Mouse (Mus musculus): Measurements from ENCODE around the gene Emilin2. TPM values are rescaled to one million over a fixed set of nuclear protein-coding genes. Genes with fewer than 3 reads are reported as not detected.

Emilin2 gene
- polyA plus RNA-seq, 1 experiment from 2014 or later, result 12.0 TPM

DNA sequence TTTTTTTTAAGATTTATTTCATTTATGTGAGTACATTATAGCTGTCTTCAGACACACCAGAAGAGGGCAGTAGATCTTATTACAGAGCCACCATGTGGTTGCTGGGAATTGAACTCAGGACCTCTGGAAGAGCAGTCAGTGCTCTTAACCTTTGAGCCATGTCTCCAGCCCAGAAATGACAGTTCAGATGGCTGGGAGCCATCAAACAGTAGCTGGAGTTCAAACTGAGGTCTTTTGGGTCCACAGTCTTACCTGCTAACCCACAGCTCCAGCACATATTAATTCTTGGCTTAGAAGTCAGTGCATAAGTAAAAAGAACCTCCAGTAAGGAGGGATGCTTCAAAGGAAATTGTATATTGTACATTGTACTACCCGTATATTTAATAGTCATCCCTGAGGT lies 102.9 kb downstream of the Emilin2 start:
- DNase-seq (no peak), ATAC-seq (no peak)
- no peaks in the 10 kb centered on the region for H3K27me3 ChIP-seq (ENCODE audit: insufficient read depth, low read length)
- no peak overlapping the region for H3K4me3 ChIP-seq (ENCODE audit: low read depth, low read length)
- H3K27ac ChIP-seq (ENCODE audit: low read depth), result peak overlapping the region; percentile 52; the same call in 1 of the 2 replicates
- H3K4me1 ChIP-seq (ENCODE audit: insufficient read depth), result peaks cover 47% of the 10 kb centered on the region
- no peak for TF ChIP-seq EP300 (IDR thresholded peaks at IDR 0.05; ENCODE audit: low read depth)
- TF ChIP-seq CTCF (IDR thresholded peaks at IDR 0.05; ENCODE audit: low read depth), result no peak
- H3K9me3 ChIP-seq (ENCODE audit: low read length), result no peaks in the 10 kb centered on the region
- 91% methylated on average over 1 of the region's 1 CpGs for WGBS (ENCODE audit: insufficient replicate concordance)
- H3K36me3 ChIP-seq (replicated peaks; ENCODE audit: insufficient read depth, low read length), result peaks cover 9% of the 10 kb centered on the region
- no peak overlapping the region for H3K9ac ChIP-seq (replicated peaks)
- peak overlapping the region; percentile 57; the same call in 1 of the 2 replicates for H3K4me2 ChIP-seq (ENCODE audit: low read depth, low read length)

- H3K4me2 ChIP-seq (ENCODE audit: low read depth, low read length), result peak overlapping the region; percentile 57
- H3K9ac ChIP-seq (replicated peaks), result no peak overlapping the region
- TF ChIP-seq CTCF (IDR thresholded peaks at IDR 0.05; ENCODE audit: low read depth) (no peak), EP300 (IDR thresholded peaks at IDR 0.05; ENCODE audit: low read depth) (no peak)
- peak overlapping the region; percentile 96 for H3K27ac ChIP-seq (ENCODE audit: low read depth)
- no peaks in the 10 kb centered on the region for H3K9me3 ChIP-seq (ENCODE audit: low read length)
- H3K4me1 ChIP-seq (ENCODE audit: insufficient read depth), result peaks cover 44% of the 10 kb centered on the region
- DNase-seq (no peak), ATAC-seq (no peak)
- H3K4me3 ChIP-seq (ENCODE audit: low read depth, low read length), result no peak overlapping the region
- H3K27me3 ChIP-seq (ENCODE audit: insufficient read depth, low read length), result no peaks in the 10 kb centered on the region
- WGBS (ENCODE audit: insufficient replicate concordance), result 97% methylated on average over 1 of the region's 1 CpGs
- H3K36me3 ChIP-seq (replicated peaks; ENCODE audit: insufficient read depth, low read length), result peaks cover 9% of the 10 kb centered on the region
Observed at GRCm38 (mm10) chr17:71208376-71208775, 103.4 kb downstream of the Emilin2 start.

- peaks cover 9% of the 10 kb centered on the region for H3K36me3 ChIP-seq (replicated peaks; ENCODE audit: insufficient read depth, low read length)
- H3K27ac ChIP-seq (ENCODE audit: low read depth), result peak overlapping the region; percentile 96
- no peaks in the 10 kb centered on the region for H3K9me3 ChIP-seq (ENCODE audit: low read length)
- H3K4me1 ChIP-seq (ENCODE audit: insufficient read depth), result peaks cover 37% of the 10 kb centered on the region
- no peak for TF ChIP-seq EP300 (IDR thresholded peaks at IDR 0.05; ENCODE audit: low read depth)
- no peak for TF ChIP-seq CTCF (IDR thresholded peaks at IDR 0.05; ENCODE audit: low read depth)
- WGBS (ENCODE audit: insufficient replicate concordance), result 70% methylated on average over 3 of the region's 3 CpGs
- H3K4me3 ChIP-seq (ENCODE audit: low read depth, low read length), result peak overlapping the region; percentile 58
- H3K27me3 ChIP-seq (ENCODE audit: insufficient read depth, low read length), result no peaks in the 10 kb centered on the region
- DNase-seq, result no peak
- peak overlapping the region; percentile 57 for H3K4me2 ChIP-seq (ENCODE audit: low read depth, low read length)
- ATAC-seq, result peak; percentile 5; the same call in 1 of the 2 replicates
- peak overlapping the region; percentile 72 for H3K9ac ChIP-seq (replicated peaks)
Observed at GRCm38 (mm10) chr17:71207268-71207667, 104.5 kb downstream of the Emilin2 start.

- peak overlapping the region; percentile 72 for H3K9ac ChIP-seq (replicated peaks)
- ATAC-seq (no peak), DNase-seq (no peak)
- H3K4me1 ChIP-seq (ENCODE audit: insufficient read depth), result peaks cover 30% of the 10 kb centered on the region
- peaks cover 9% of the 10 kb centered on the region for H3K36me3 ChIP-seq (replicated peaks; ENCODE audit: insufficient read depth, low read length)
- 55% methylated on average over 12 of the region's 12 CpGs for WGBS (ENCODE audit: insufficient replicate concordance)
- no peaks in the 10 kb centered on the region for H3K9me3 ChIP-seq (ENCODE audit: low read length)
- 0 out of 2 replicates have a peak, but pooled peaks have one; percentile 19 for TF ChIP-seq EP300 (IDR thresholded peaks at IDR 0.05; ENCODE audit: low read depth)
- TF ChIP-seq CTCF (IDR thresholded peaks at IDR 0.05; ENCODE audit: low read depth), result no peak
- H3K4me3 ChIP-seq (ENCODE audit: low read depth, low read length), result peak overlapping the region; percentile 58
- H3K27ac ChIP-seq (ENCODE audit: low read depth), result peak overlapping the region; percentile 96
- H3K27me3 ChIP-seq (ENCODE audit: insufficient read depth, low read length), result no peaks in the 10 kb centered on the region
- H3K4me2 ChIP-seq (ENCODE audit: low read depth, low read length), result peak overlapping the region; percentile 57
Observed at GRCm38 (mm10) chr17:71206136-71206893, 105.5 kb downstream of the Emilin2 start.

- Histone ChIP-seq H3K9ac (replicated peaks) (peak overlapping the region; percentile 72), H3K36me3 (replicated peaks; ENCODE audit: insufficient read depth, low read length) (peaks cover 6% of the 10 kb centered on the region; the same call in 1 of the 2 replicates), H3K27me3 (ENCODE audit: insufficient read depth, low read length) (no peaks in the 10 kb centered on the region), H3K27ac (ENCODE audit: low read depth) (peak overlapping the region; percentile 96), H3K4me3 (ENCODE audit: low read depth, low read length) (peak overlapping the region; percentile 58), H3K9me3 (ENCODE audit: low read length) (no peaks in the 10 kb centered on the region), H3K4me2 (ENCODE audit: low read depth, low read length) (peak overlapping the region; percentile 62), H3K4me1 (ENCODE audit: insufficient read depth) (peaks cover 25% of the 10 kb centered on the region)
- peak; percentile 3 for ATAC-seq
- 44% methylated on average over 6 of the region's 6 CpGs for WGBS (ENCODE audit: insufficient replicate concordance)
- TF ChIP-seq CTCF (IDR thresholded peaks at IDR 0.05; ENCODE audit: low read depth) (no peak), EP300 (IDR thresholded peaks at IDR 0.05; ENCODE audit: low read depth) (no peak)
- DNase-seq, result no peak
Observed at GRCm38 (mm10) chr17:71204809-71205091, 107.0 kb downstream of the Emilin2 start.

DNA sequence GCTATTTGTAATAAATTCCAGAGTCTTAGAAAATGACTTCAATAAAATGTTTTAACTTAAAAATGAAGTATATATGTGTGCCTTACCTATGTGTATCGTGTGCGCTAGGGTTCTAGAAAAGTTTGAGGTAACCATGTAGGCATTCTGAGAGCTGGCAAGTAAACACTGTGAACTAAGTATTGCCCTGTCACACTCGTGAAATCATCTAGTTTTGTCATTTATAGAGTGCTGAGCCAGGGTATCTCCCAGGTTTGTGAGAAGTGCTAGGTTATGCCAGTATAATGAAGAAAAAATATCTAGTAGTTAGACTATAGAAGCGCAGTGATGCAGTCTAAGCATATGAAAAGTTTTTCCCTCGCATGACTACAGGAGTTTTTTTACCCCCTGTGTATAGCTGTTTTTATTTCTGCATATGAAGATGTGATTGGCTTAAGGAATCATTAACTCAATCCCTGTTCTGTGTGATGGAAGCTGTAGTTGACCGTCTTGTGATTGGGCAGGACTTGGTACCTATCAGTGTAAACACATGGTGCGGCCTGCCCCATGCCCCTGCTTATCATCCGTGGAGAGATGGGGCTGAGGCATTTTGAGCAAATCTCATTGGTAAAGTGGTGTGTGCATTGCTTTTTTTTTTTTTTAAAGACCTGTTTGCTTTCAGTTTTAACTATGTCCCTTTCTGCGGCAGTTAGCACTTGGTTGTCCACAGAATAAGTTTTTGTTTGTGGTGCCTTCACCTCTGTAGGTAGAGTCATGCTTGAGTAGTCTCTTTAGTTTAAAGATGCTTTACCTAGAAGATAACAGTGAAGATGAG lies 107.6 kb downstream of the Emilin2 start:
- peak overlapping the region; percentile 62 for H3K4me2 ChIP-seq (ENCODE audit: low read depth, low read length)

More for the DNA sequence above, 107.6 kb downstream of the Emilin2 start:
- H3K27me3 ChIP-seq (ENCODE audit: insufficient read depth, low read length), result no peaks in the 10 kb centered on the region
- peak; percentile 73 for DNase-seq
- peaks cover 22% of the 10 kb centered on the region for H3K4me1 ChIP-seq (ENCODE audit: insufficient read depth)
- H3K27ac ChIP-seq (ENCODE audit: low read depth), result peak overlapping the region; percentile 96
- H3K9ac ChIP-seq (replicated peaks), result peak overlapping the region; percentile 72
- no peaks in the 10 kb centered on the region for H3K9me3 ChIP-seq (ENCODE audit: low read length)
- H3K36me3 ChIP-seq (replicated peaks; ENCODE audit: insufficient read depth, low read length), result peaks cover 6% of the 10 kb centered on the region; the same call in 1 of the 2 replicates
- H3K4me3 ChIP-seq (ENCODE audit: low read depth, low read length), result peak overlapping the region; percentile 58
- TF ChIP-seq EP300 (IDR thresholded peaks at IDR 0.05; ENCODE audit: low read depth) (peak; percentile 97), CTCF (IDR thresholded peaks at IDR 0.05; ENCODE audit: low read depth) (no peak)
- WGBS (ENCODE audit: insufficient replicate concordance), result 49% methylated on average over 9 of the region's 9 CpGs
- ATAC-seq, result peak; percentile 90

Other genes with a start within 250 kb of the Emilin2 start
- 34.0 and 44.5 TPM in 2 replicates for gene Lpin2, start 129.4 kb downstream of the Emilin2 start, polyA plus RNA-seq (2015; fragmentation: Nextera tagmentation; extraction: Ambion mirVana)
- 0.45 and 0.51 TPM in 2 replicates for gene Gm4707, start 147.9 kb upstream of the Emilin2 start, polyA plus RNA-seq (2015; fragmentation: Nextera tagmentation; extraction: Ambion mirVana)
- 21.4 and 25.7 TPM in 2 replicates for gene Smchd1, start 163.4 kb upstream of the Emilin2 start, polyA plus RNA-seq (2015; fragmentation: Nextera tagmentation; extraction: Ambion mirVana)
- 16.3 and 17.7 TPM in 2 replicates for gene Ndc80, start 214.9 kb upstream of the Emilin2 start, polyA plus RNA-seq (2015; fragmentation: Nextera tagmentation; extraction: Ambion mirVana)
- gene Spdya, start 240.1 kb upstream of the Emilin2 start, polyA plus RNA-seq (2015; fragmentation: Nextera tagmentation; extraction: Ambion mirVana), result 0.20 and 0.30 TPM in 2 replicates

Measured in liver, postnatal 0 days (tissue).